Mouse (Mus musculus): ENCODE results near the gene Serinc2. TPM values are rescaled to one million over a fixed set of nuclear protein-coding genes. Genes with fewer than 3 reads are reported as not detected.
"Not testable (repeated sequence)": the region's sequence is repeated elsewhere in the genome, so short reads cannot be mapped to it uniquely, and the experiment has no call there.

Gene Serinc2
- polyA plus RNA-seq, 1 experiment from 2014 or later = 61.3 TPM

- 35% methylated on average over 7 of the region's 7 CpGs for WGBS
- no peak overlapping the region for H3K4me2 ChIP-seq (replicated peaks)
- no peak for ATAC-seq (ENCODE audit: low FRiP score, low read depth)
- no peaks in the 10 kb centered on the region for H3K9me3 ChIP-seq
- no peaks in the 10 kb centered on the region for H3K4me1 ChIP-seq
- no peak overlapping the region for H3K9ac ChIP-seq
- no peak overlapping the region for H3K4me3 ChIP-seq
- no peak overlapping the region for H3K27ac ChIP-seq
- peaks cover 52% of the 10 kb centered on the region for H3K36me3 ChIP-seq
- no peaks in the 10 kb centered on the region for H3K27me3 ChIP-seq (replicated peaks)
Measured at GRCm38 (mm10) chr4:130251172-130251705, 27.8 kb downstream of the Serinc2 start.

- Histone ChIP-seq H3K27ac (no peak overlapping the region), H3K27me3 (replicated peaks) (no peaks in the 10 kb centered on the region; the same call in 1 of the 2 replicates), H3K36me3 (peaks cover 28% of the 10 kb centered on the region), H3K4me2 (replicated peaks) (no peak overlapping the region), H3K4me1 (no peaks in the 10 kb centered on the region), H3K4me3 (no peak overlapping the region), H3K9me3 (no peaks in the 10 kb centered on the region), H3K9ac (no peak overlapping the region)
- no peak for ATAC-seq (ENCODE audit: low FRiP score, low read depth)
- 70% methylated on average over 3 of the region's 3 CpGs for WGBS
Measured at GRCm38 (mm10) chr4:130248636-130249035, 30.4 kb downstream of the Serinc2 start.

- Histone ChIP-seq H3K27me3 (replicated peaks) (no peaks in the 10 kb centered on the region; the same call in 1 of the 2 replicates), H3K4me3 (no peak overlapping the region), H3K9me3 (no peaks in the 10 kb centered on the region), H3K27ac (no peak overlapping the region), H3K4me1 (no peaks in the 10 kb centered on the region), H3K36me3 (peaks cover 10% of the 10 kb centered on the region; the same call in 1 of the 2 replicates), H3K9ac (no peak overlapping the region), H3K4me2 (replicated peaks) (no peak overlapping the region)
- WGBS = 2% methylated on average over 6 of the region's 6 CpGs
- no peak for ATAC-seq (ENCODE audit: low FRiP score, low read depth)
Measured at GRCm38 (mm10) chr4:130246132-130246531, 32.9 kb downstream of the Serinc2 start.

GRCm38 (mm10) chr4:130244749-130245148 is 34.3 kb downstream of the Serinc2 start:
- Histone ChIP-seq H3K27me3 (replicated peaks) (no peaks in the 10 kb centered on the region; the same call in 1 of the 2 replicates), H3K4me2 (replicated peaks) (no peak overlapping the region), H3K36me3 (0 out of 2 replicates have a peak, but pooled peaks cover 2% of the 10 kb centered on the region), H3K4me3 (no peak overlapping the region), H3K9me3 (no peaks in the 10 kb centered on the region; the same call in 1 of the 2 replicates), H3K9ac (no peak overlapping the region), H3K27ac (no peak overlapping the region), H3K4me1 (no peaks in the 10 kb centered on the region)
- ATAC-seq (ENCODE audit: low FRiP score, low read depth) = no peak
- WGBS = 81% methylated on average over 8 of the region's 8 CpGs

- WGBS = 77% methylated on average over 1 of the region's 1 CpGs
- H3K4me3 ChIP-seq; H3K4me1 ChIP-seq; H3K4me2 ChIP-seq (replicated peaks); H3K27ac ChIP-seq; ATAC-seq (ENCODE audit: low FRiP score, low read depth); H3K36me3 ChIP-seq; H3K9me3 ChIP-seq; H3K9ac ChIP-seq; H3K27me3 ChIP-seq (replicated peaks): not testable (repeated sequence)
Measured at GRCm38 (mm10) chr4:130243621-130244020, 35.4 kb downstream of the Serinc2 start.

- no peaks in the 10 kb centered on the region for H3K36me3 ChIP-seq
- no peak overlapping the region for H3K4me2 ChIP-seq (replicated peaks)
- no peak for ATAC-seq (ENCODE audit: low FRiP score, low read depth)
- 89% methylated on average over 5 of the region's 5 CpGs for WGBS
- no peaks in the 10 kb centered on the region; the same call in 1 of the 2 replicates for H3K27me3 ChIP-seq (replicated peaks)
- H3K27ac ChIP-seq = no peak overlapping the region
- H3K9ac ChIP-seq = no peak overlapping the region
- H3K9me3 ChIP-seq = no peaks in the 10 kb centered on the region; the same call in 1 of the 2 replicates
- no peaks in the 10 kb centered on the region for H3K4me1 ChIP-seq
- no peak overlapping the region for H3K4me3 ChIP-seq
Measured at GRCm38 (mm10) chr4:130242956-130243355, 36.0 kb downstream of the Serinc2 start.

- H3K4me2 ChIP-seq (replicated peaks) = no peak overlapping the region
- WGBS = 39% methylated on average over 5 of the region's 5 CpGs
Measured at GRCm38 (mm10) chr4:130240695-130241094, 38.3 kb downstream of the Serinc2 start.

GRCm38 (mm10) chr4:130237607-130238006 is 41.4 kb downstream of the Serinc2 start:
- H3K9ac ChIP-seq = no peak overlapping the region
- no peaks in the 10 kb centered on the region for H3K36me3 ChIP-seq
- no peak overlapping the region for H3K4me3 ChIP-seq
- WGBS = 81% methylated on average over 4 of the region's 4 CpGs
- H3K9me3 ChIP-seq = no peaks in the 10 kb centered on the region; the same call in 1 of the 2 replicates
- no peaks in the 10 kb centered on the region; the same call in 1 of the 2 replicates for H3K4me1 ChIP-seq
- no peak overlapping the region for H3K27ac ChIP-seq
- no peak overlapping the region for H3K4me2 ChIP-seq (replicated peaks)
- ATAC-seq (ENCODE audit: low FRiP score, low read depth) = no peak
- no peaks in the 10 kb centered on the region for H3K27me3 ChIP-seq (replicated peaks)

More at GRCm38 (mm10) chr4:130240695-130241094, 38.3 kb downstream of the Serinc2 start:
- Histone ChIP-seq H3K9ac (no peak overlapping the region), H3K4me3 (no peak overlapping the region), H3K27ac (no peak overlapping the region), H3K4me1 (no peaks in the 10 kb centered on the region; the same call in 1 of the 2 replicates), H3K27me3 (replicated peaks) (no peaks in the 10 kb centered on the region; the same call in 1 of the 2 replicates), H3K36me3 (no peaks in the 10 kb centered on the region), H3K9me3 (no peaks in the 10 kb centered on the region; the same call in 1 of the 2 replicates)
- ATAC-seq (ENCODE audit: low FRiP score, low read depth) = no peak

GRCm38 (mm10) chr4:130236361-130236760 is 42.6 kb downstream of the Serinc2 start:
- no peaks in the 10 kb centered on the region; the same call in 1 of the 2 replicates for H3K9me3 ChIP-seq
- no peak for ATAC-seq (ENCODE audit: low FRiP score, low read depth)
- 42% methylated on average over 8 of the region's 8 CpGs for WGBS
- no peaks in the 10 kb centered on the region for H3K27me3 ChIP-seq (replicated peaks)
- H3K4me1 ChIP-seq = no peaks in the 10 kb centered on the region; the same call in 1 of the 2 replicates
- no peak overlapping the region for H3K27ac ChIP-seq
- no peak overlapping the region for H3K4me2 ChIP-seq (replicated peaks)
- H3K4me3 ChIP-seq = no peak overlapping the region
- H3K9ac ChIP-seq = no peak overlapping the region
- H3K36me3 ChIP-seq = no peaks in the 10 kb centered on the region

- Histone ChIP-seq H3K4me1 (no peaks in the 10 kb centered on the region), H3K4me2 (replicated peaks) (no peak overlapping the region), H3K9ac (no peak overlapping the region), H3K27ac (no peak overlapping the region), H3K9me3 (no peaks in the 10 kb centered on the region), H3K4me3 (no peak overlapping the region), H3K36me3 (no peaks in the 10 kb centered on the region), H3K27me3 (replicated peaks) (no peaks in the 10 kb centered on the region)
- ATAC-seq (ENCODE audit: low FRiP score, low read depth) = no peak
Measured at GRCm38 (mm10) chr4:130224071-130224470, 54.9 kb downstream of the Serinc2 start.

- Histone ChIP-seq H3K4me1 (no peaks in the 10 kb centered on the region), H3K36me3 (no peaks in the 10 kb centered on the region), H3K27ac (no peak within 1 kb of the TSS), H3K4me2 (replicated peaks) (no peak within 1 kb of the TSS), H3K9ac (no peak within 1 kb of the TSS), H3K9me3 (no peaks in the 10 kb centered on the region), H3K27me3 (replicated peaks) (no peaks in the 10 kb centered on the region), H3K4me3 (no peak within 1 kb of the TSS)
- ATAC-seq (ENCODE audit: low FRiP score, low read depth) = no peak
- WGBS = 69% methylated on average over 4 of the region's 4 CpGs
Measured at GRCm38 (mm10) chr4:130222179-130222578, 56.8 kb downstream of the Serinc2 start, which contains the start of gene Gm853. Gm853 (minus strand) TSS chr4:130222401.

GRCm38 (mm10) chr4:130220176-130220575 is 58.8 kb downstream of the Serinc2 start:
- Histone ChIP-seq H3K4me2 (replicated peaks) (no peak overlapping the region), H3K9ac (no peak overlapping the region), H3K9me3 (no peaks in the 10 kb centered on the region), H3K36me3 (no peaks in the 10 kb centered on the region), H3K27ac (no peak overlapping the region), H3K27me3 (replicated peaks) (no peaks in the 10 kb centered on the region), H3K4me3 (no peak overlapping the region), H3K4me1 (no peaks in the 10 kb centered on the region)
- no peak for ATAC-seq (ENCODE audit: low FRiP score, low read depth)
- WGBS = 86% methylated on average over 9 of the region's 9 CpGs

GRCm38 (mm10) chr4:130215392-130215791 is 63.6 kb downstream of the Serinc2 start:
- Histone ChIP-seq H3K4me2 (replicated peaks) (no peak overlapping the region), H3K27me3 (replicated peaks) (no peaks in the 10 kb centered on the region), H3K4me3 (no peak overlapping the region), H3K9ac (no peak overlapping the region), H3K27ac (no peak overlapping the region), H3K4me1 (no peaks in the 10 kb centered on the region), H3K9me3 (no peaks in the 10 kb centered on the region), H3K36me3 (no peaks in the 10 kb centered on the region)
- no peak for ATAC-seq (ENCODE audit: low FRiP score, low read depth)
- whole genome bisulfite sequencing = 93% methylated on average over 8 of the region's 8 CpGs
